In the genomic region with DNA sequence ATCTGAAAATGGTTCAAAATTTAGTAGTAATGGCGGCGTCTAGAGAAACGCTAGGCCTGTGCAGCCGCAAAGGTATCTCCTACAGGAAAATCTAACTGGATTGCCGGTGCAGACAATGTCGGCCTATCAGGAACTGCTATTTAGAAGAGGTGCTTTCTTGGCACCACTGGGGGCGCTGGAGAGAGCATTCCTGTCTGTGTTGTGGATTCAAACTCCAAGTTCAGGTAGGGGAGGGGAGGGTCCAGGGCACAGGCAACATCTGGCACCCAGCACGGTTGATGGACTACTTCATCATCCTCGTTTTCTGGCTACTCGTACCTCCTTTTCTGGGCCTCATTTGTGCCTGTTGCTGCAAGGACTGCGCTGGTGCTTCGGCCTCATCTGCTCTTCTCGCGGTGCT, we compare ENCODE assay signal across 8 mouse cellular contexts. TPM values are rescaled to one million over a fixed set of nuclear protein-coding genes. Genes with fewer than 3 reads are reported as not detected.
DNase-seq lines count a peak whose midpoint lies in the region; ATAC-seq and TF ChIP-seq lines count a peak whose summit lies in the region.

No protein-coding gene starts in this region.

- dilution Hi-C loops in CH12.LX (cut with MboI; ENCODE audit: extremely low pct_ligation_motif_present, extremely low pct_unique_long_range_greater_than_20kb, low sequenced_read_pairs): no loop called here

- 0 out of 2 replicates have a peak, but pooled peaks cover 2% of the 10 kb centered on the region for H3K36me3 ChIP-seq in hindbrain, embryonic 11.5 days (ENCODE audit: control insufficient read depth, insufficient read depth, low read length)
- H3K36me3 ChIP-seq in hindbrain, embryonic 13.5 days: peaks cover 12% of the 10 kb centered on the region; the same call in 1 of the 2 replicates
- peaks cover 0 to 31% of the 10 kb centered on the region in 2 experiments for H3K36me3 ChIP-seq in CH12.LX (replicated peaks in 1 of 2; ENCODE audit: control insufficient read depth in 1 of 2, insufficient read depth in 1 of 2, low read length in 1 of 2)

- TF ChIP-seq RAD21 in CH12.LX (IDR thresholded peaks at IDR 0.05; ENCODE audit: low read depth, low read length): no peak; the same call in 1 of the 2 replicates

- H3K9me3 ChIP-seq in hindbrain, embryonic 11.5 days (ENCODE audit: control insufficient read depth, low read length): no peaks in the 10 kb centered on the region
- H3K9me3 ChIP-seq in hindbrain, embryonic 13.5 days: no peaks in the 10 kb centered on the region
- no peaks in the 10 kb centered on the region for H3K9me3 ChIP-seq in CH12.LX (replicated peaks; ENCODE audit: low read length)

- H3K27me3 ChIP-seq in hindbrain, embryonic 11.5 days (ENCODE audit: control insufficient read depth, insufficient read depth, low read length): no peaks in the 10 kb centered on the region
- no peaks in the 10 kb centered on the region for H3K27me3 ChIP-seq in hindbrain, embryonic 13.5 days
- no peaks in the 10 kb centered on the region for H3K27me3 ChIP-seq in CH12.LX (replicated peaks)

- H3K27ac ChIP-seq in hindbrain, embryonic 11.5 days (ENCODE audit: low read depth, low read length): no peak overlapping the region
- no peak overlapping the region for H3K27ac ChIP-seq in hindbrain, embryonic 13.5 days
- no peak overlapping the region for H3K27ac ChIP-seq in CH12.LX (ENCODE audit: insufficient read depth, low read depth)

- H3K4me3 ChIP-seq in hindbrain, embryonic 11.5 days (ENCODE audit: low read depth, low read length): no peak overlapping the region
- no peak overlapping the region for H3K4me3 ChIP-seq in hindbrain, embryonic 13.5 days
- H3K4me3 ChIP-seq in CH12.LX (replicated peaks in 1 of 3; ENCODE audit: low read depth in 2 of 3, low read length in 2 of 3, poor library complexity in 1 of 3): no peak overlapping the region

- 86% methylated on average over 14 of the region's 14 CpGs for WGBS in hindbrain, embryonic 11.5 days
- WGBS in hindbrain, embryonic 13.5 days: 90% methylated on average over 14 of the region's 14 CpGs

- DNase-seq in hindbrain, embryonic 11.5 days (ENCODE audit: low spot score): peak; percentile 25
- DNase-seq in CH12.LX (ENCODE audit: extremely low read depth) (peak; percentile 46), WW6 (ENCODE audit: low read depth, low spot score) (peak; percentile 90)
- DNase-seq in kidney, postnatal 25 days: peak; percentile 46 to 59
- DNase-seq in thymus, postnatal 0 days (ENCODE audit: low spot score): peak; percentile 51
- no peak for DNase-seq in yolk sac, embryonic 10.5 days (ENCODE audit: low spot score)
- no peak for DNase-seq in urinary bladder, postnatal 25 days (ENCODE audit: low spot score)

- no peak overlapping the region for H3K4me2 ChIP-seq in hindbrain, embryonic 11.5 days (replicated peaks; ENCODE audit: low read depth, low read length)
- no peak overlapping the region for H3K4me2 ChIP-seq in hindbrain, embryonic 13.5 days
- no peak overlapping the region for H3K4me2 ChIP-seq in CH12.LX (ENCODE audit: insufficient read depth, low read depth, poor library complexity, severe bottlenecking)

- ATAC-seq in hindbrain, embryonic 11.5 days (ENCODE audit: low FRiP score): no peak
- no peak for ATAC-seq in hindbrain, embryonic 13.5 days (ENCODE audit: low FRiP score)

- no peak for TF ChIP-seq EP300 in CH12.LX (IDR thresholded peaks at IDR 0.05; ENCODE audit: low read length)

- H3K9ac ChIP-seq in hindbrain, embryonic 11.5 days (ENCODE audit: low read depth, low read length): no peak overlapping the region
- H3K9ac ChIP-seq in hindbrain, embryonic 13.5 days: no peak overlapping the region
- no peak overlapping the region for H3K9ac ChIP-seq in CH12.LX (ENCODE audit: insufficient read depth, low read depth)

- no peak for TF ChIP-seq POLR2A in CH12.LX (IDR thresholded peaks at IDR 0.05; ENCODE audit: low read depth, low read length)

- no peaks in the 10 kb centered on the region for H3K4me1 ChIP-seq in hindbrain, embryonic 11.5 days (replicated peaks; ENCODE audit: control insufficient read depth, insufficient read depth, low read length)
- H3K4me1 ChIP-seq in hindbrain, embryonic 13.5 days (replicated peaks): 0 out of 2 replicates have a peak, but pooled peaks cover 3% of the 10 kb centered on the region
- H3K4me1 ChIP-seq in CH12.LX (ENCODE audit: control insufficient read depth in 1 of 2, insufficient read depth in 2 of 2): peaks cover 13 to 64% of the 10 kb centered on the region in 2 experiments

- peak; percentile 33 to 49; a peak in 3 of 4 replicates for TF ChIP-seq CTCF in CH12.LX (conservative IDR thresholded peaks at IDR 0.05 in 1 of 2, IDR thresholded peaks at IDR 0.05 in 1 of 2; ENCODE audit: low read depth in 2 of 2, low read length in 2 of 2)

- peaks cover 14% of the 10 kb centered on the region for H3K79me2 ChIP-seq in CH12.LX (replicated peaks; ENCODE audit: control insufficient read depth, extremely low read depth, insufficient read depth, poor library complexity, severe bottlenecking)

- in situ Hi-C loops in CH12.LX (cut with MboI; ENCODE audit: low pct_ligation_motif_present, low pct_unique_long_range_greater_than_20kb, low sequenced_read_pairs): no loop called here

TF ChIP-seq in CH12.LX, 34 proteins besides CTCF, POLR2A, EP300 and RAD21:
- no peak for TF ChIP-seq ZKSCAN1 (IDR thresholded peaks at IDR 0.05; ENCODE audit: borderline replicate concordance, low read depth, low read length)
- TF ChIP-seq IRF4 (IDR thresholded peaks at IDR 0.05; ENCODE audit: low read depth, low read length): no peak
- no peak for TF ChIP-seq ZC3H11A (IDR thresholded peaks at IDR 0.05; ENCODE audit: low read depth, low read length)
- no peak for TF ChIP-seq HCFC1 (IDR thresholded peaks at IDR 0.05; ENCODE audit: low read depth, low read length)
- TF ChIP-seq USF2 (conservative IDR thresholded peaks at IDR 0.05; ENCODE audit: low read depth, low read length): no peak
- TF ChIP-seq BHLHE40 (IDR thresholded peaks at IDR 0.05; ENCODE audit: low read depth, low read length): no peak
- TF ChIP-seq ZNF384 (IDR thresholded peaks at IDR 0.05; ENCODE audit: low read depth, low read length): no peak
- TF ChIP-seq USF1 (IDR thresholded peaks at IDR 0.05; ENCODE audit: low read depth, low read length): no peak
- no peak for TF ChIP-seq JUN (IDR thresholded peaks at IDR 0.05; ENCODE audit: insufficient read depth, low read depth, low read length)
- TF ChIP-seq CHD1 (IDR thresholded peaks at IDR 0.05; ENCODE audit: low read depth, low read length): no peak
- no peak for TF ChIP-seq MAX (IDR thresholded peaks at IDR 0.05; ENCODE audit: low read length)

RNA-seq across cellular contexts. Expression of gene Mcam, which starts 44.1 kb away (rescaled TPM):
- 13.0 and 14.3 TPM in 2 replicates for polyA plus RNA-seq in hindbrain, embryonic 11.5 days (2014; fragmentation: Nextera tagmentation; extraction: Ambion mirVana)
- 13.1 and 14.0 TPM in 2 replicates for polyA plus RNA-seq in hindbrain, embryonic 13.5 days (2015; fragmentation: Nextera tagmentation; extraction: Ambion mirVana)
- total RNA-seq in CH12.LX (2012; rRNA removed) (0.98 and 1.1 TPM in 2 replicates), CH12.LX (2014; rRNA removed) (0.56 and 0.73 TPM in 2 replicates)
- 0.40 and 0.57 TPM in 2 replicates for polyA plus RNA-seq in CH12.LX (2012; ENCODE audit: insufficient read length, low read depth)
- polyA plus RNA-seq in thymus, postnatal 0 days (2015; fragmentation: Nextera tagmentation; extraction: Ambion mirVana): 6.9 and 7.9 TPM in 2 replicates

RNA-seq across cellular contexts. Expression of gene Cbl, which starts 55.5 kb away (rescaled TPM):
- polyA plus RNA-seq in hindbrain, embryonic 11.5 days (2014; fragmentation: Nextera tagmentation; extraction: Ambion mirVana): 22.7 and 24.7 TPM in 2 replicates
- 21.5 and 24.4 TPM in 2 replicates for polyA plus RNA-seq in hindbrain, embryonic 13.5 days (2015; fragmentation: Nextera tagmentation; extraction: Ambion mirVana)
- 11.9 and 13.4 TPM in 2 replicates for total RNA-seq in CH12.LX (2012; rRNA removed)
- 6.5 and 8.3 TPM in 2 replicates for total RNA-seq in CH12.LX (2014; rRNA removed)
- 27.1 and 39.0 TPM in 2 replicates for polyA plus RNA-seq in CH12.LX (2012; ENCODE audit: insufficient read length, low read depth)
- polyA plus RNA-seq in thymus, postnatal 0 days (2015; fragmentation: Nextera tagmentation; extraction: Ambion mirVana): 51.9 and 60.4 TPM in 2 replicates

Comparison
In these comparisons a context has a peak if more than half of its experiments do, and no peak if none do; other contexts are left out.
1. DNase-seq: peak in hindbrain, embryonic 11.5 days (single experiment), CH12.LX (single experiment), WW6 (single experiment), kidney, postnatal 25 days (2 of 2) and thymus, postnatal 0 days (single experiment); none in yolk sac, embryonic 10.5 days (single experiment) and urinary bladder, postnatal 25 days (single experiment).